Mouse (Mus musculus) ES-Bruce4 (cell line): ENCODE data around the gene Olfr1428. TPM values are rescaled to one million over a fixed set of nuclear protein-coding genes. Genes with fewer than 3 reads are reported as not detected.

Experiments used
- polyA plus RNA-seq: library from polyadenylated mRNA; stranded (reverse); fragments of >200 nt; gene quantifications from 2 replicates; pipeline ENCODE4 v1.2.4, GENCODE M21; 2011; ENCODE audit warnings: low read depth; ENCODE audit not compliant: missing spikeins, insufficient read depth, insufficient read length

Olfr1428 gene
- polyA plus RNA-seq, 1 experiment = not detected

Other genes with a start within 250 kb of the Olfr1428 start
- not detected in 2 replicates for gene Olfr1419, start 240.8 kb downstream of the Olfr1428 start, polyA plus RNA-seq
- not detected in 2 replicates for gene Olfr1420, start 229.3 kb downstream of the Olfr1428 start, polyA plus RNA-seq
- 42.2 and 42.6 TPM in 2 replicates for gene Patl1, start 203.5 kb downstream of the Olfr1428 start, polyA plus RNA-seq
- 28.3 and 31.5 TPM in 2 replicates for gene Osbp, start 150.0 kb downstream of the Olfr1428 start, polyA plus RNA-seq
- 0.10 TPM in 1 of 2 replicates, not detected in the other for gene Olfr1423, start 74.6 kb downstream of the Olfr1428 start, polyA plus RNA-seq
- not detected in 2 replicates for gene Olfr1424, start 53.2 kb downstream of the Olfr1428 start, polyA plus RNA-seq
- not detected in 2 replicates for gene Olfr1425, start 38.2 kb downstream of the Olfr1428 start, polyA plus RNA-seq
- not detected in 2 replicates for gene Olfr1426, start 23.9 kb downstream of the Olfr1428 start, polyA plus RNA-seq
- not detected in 2 replicates for gene Olfr1427, start 12.6 kb downstream of the Olfr1428 start, polyA plus RNA-seq
- not detected in 2 replicates for gene Olfr76, start 7.3 kb upstream of the Olfr1428 start, polyA plus RNA-seq
- gene Olfr1555-ps1, start 54.2 kb upstream of the Olfr1428 start, polyA plus RNA-seq = not detected in 2 replicates
- gene Olfr1431, start 84.7 kb upstream of the Olfr1428 start, polyA plus RNA-seq = not detected in 2 replicates
- not detected in 2 replicates for gene Olfr1432, start 116.7 kb upstream of the Olfr1428 start, polyA plus RNA-seq
- gene Olfr262, start 125.8 kb upstream of the Olfr1428 start, polyA plus RNA-seq = not detected in 2 replicates
- not detected in 2 replicates for gene Olfr235, start 145.1 kb upstream of the Olfr1428 start, polyA plus RNA-seq
- gene Olfr1434, start 164.0 kb upstream of the Olfr1428 start, polyA plus RNA-seq = not detected in 2 replicates
- gene Olfr1436, start 183.2 kb upstream of the Olfr1428 start, polyA plus RNA-seq = not detected in 2 replicates
- gene Olfr1437, start 209.2 kb upstream of the Olfr1428 start, polyA plus RNA-seq = not detected in 2 replicates
- gene Olfr1438-ps1, start 220.0 kb upstream of the Olfr1428 start, polyA plus RNA-seq = not detected in 2 replicates